ENCODE assay signal across 18 mouse cellular contexts in genomic region chr1:172507001-172507400, GRCm38 (mm10). TPM values are rescaled to one million over a fixed set of nuclear protein-coding genes. Genes with fewer than 3 reads are reported as not detected.
DNase-seq lines count a peak whose midpoint lies in the region; ATAC-seq lines count a peak whose summit lies in the region.
"Had no signal": no experiment of that assay in that cellular context is flagged by ENCODE, and none has a peak within 500 bp of the region (broad histone marks: within the 10 kb centered on the region; RNA-seq: fewer than 3 reads in every experiment).

No protein-coding gene starts in this region.

- 63% methylated on average over 5 of the region's 5 CpGs for WGBS in hindbrain, embryonic 13.5 days

- H3K9me3 ChIP-seq in hindbrain, embryonic 13.5 days = no peaks in the 10 kb centered on the region
- H3K9me3 ChIP-seq: G1E; liver, embryonic 13.5 days; megakaryocyte, embryonic 14.5 days had no signal

- peak; percentile 46 to 49 for DNase-seq in heart, adult 9 months (ENCODE audit: low spot score in 2 of 2)
- DNase-seq in heart, postnatal 36 days = no peak
- DNase-seq in 3134 (ENCODE audit: extremely low read depth, insufficient read length, low spot score) = peak; percentile 29
- DNase-seq in heart, postnatal 14 days = peak; percentile 36 to 51
- DNase-seq in ovary, postnatal 14 days (ENCODE audit: low spot score) = no peak
- DNase-seq in embryo, embryonic 9.5 days (ENCODE audit: extremely low spot score) = no peak
- DNase-seq: adrenal gland, adult 8-10 months; cerebellum, adult 2 months; gastrocnemius, postnatal 25 days; liver, embryonic 13.5 days; right cerebral cortex, postnatal 25 days; thymus, adult 18-20 months had no signal

- peaks cover 8% of the 10 kb centered on the region for H3K27me3 ChIP-seq in hindbrain, embryonic 13.5 days
- H3K27me3 ChIP-seq: liver, embryonic 13.5 days; megakaryocyte, embryonic 14.5 days had no signal

- H3K4me3 ChIP-seq in hindbrain, embryonic 13.5 days = no peak overlapping the region
- H3K4me3 ChIP-seq: liver, embryonic 13.5 days had no signal

- H3K27ac ChIP-seq in hindbrain, embryonic 13.5 days = no peak overlapping the region
- H3K27ac ChIP-seq: hindbrain, postnatal 0 days; liver, embryonic 13.5 days had no signal

- no peak overlapping the region for H3K9ac ChIP-seq in hindbrain, embryonic 13.5 days
- H3K9ac ChIP-seq: liver, embryonic 13.5 days had no signal

- H3K4me1 ChIP-seq in hindbrain, embryonic 13.5 days (replicated peaks) = peaks cover 36% of the 10 kb centered on the region

- intact Hi-C loops in heart, postnatal 36 days (cut with DNase I) = loop anchor here (10.0 kb wide), 1 partner anchor 292 kb away; the partner anchor contains the start of gene Casq1
- intact Hi-C loops in heart, postnatal 14 days (cut with DNase I) = no loop called here

- no peaks in the 10 kb centered on the region for H3K36me3 ChIP-seq in hindbrain, embryonic 13.5 days

- ATAC-seq in common myeloid progenitor, adult 5-6 weeks (replicated peaks; ENCODE audit: low read depth, poor library complexity, severe bottlenecking) = peak; percentile 18
- no peak for ATAC-seq in hindbrain, embryonic 13.5 days (ENCODE audit: low FRiP score)
- ATAC-seq: hindbrain, postnatal 0 days had no signal

- H3K4me2 ChIP-seq in hindbrain, embryonic 13.5 days = no peak overlapping the region
- H3K4me2 ChIP-seq: liver, embryonic 13.5 days had no signal

RNA-seq across cellular contexts. Expression of gene Tagln2, which starts 7.2 kb away (rescaled TPM):
- 10 to 100 TPM; 71.9 to 78.4 TPM for total RNA-seq in heart, postnatal 36 days (2021)
- total RNA-seq in common myeloid progenitor, adult 5-6 weeks (2017) = 212 and 241 TPM in 2 replicates
- 100 to 1,000 TPM; 110 to 117 TPM for total RNA-seq in heart, postnatal 14 days (2021)
- 67.8 and 72.3 TPM in 2 replicates for polyA plus RNA-seq in hindbrain, embryonic 13.5 days (2015; fragmentation: Nextera tagmentation; extraction: Ambion mirVana)

RNA-seq across cellular contexts. Expression of gene Cfap45, which starts 13.6 kb away (rescaled TPM):
- under 1 TPM; 0.14 to 0.92 TPM for total RNA-seq in heart, postnatal 36 days (2021)
- total RNA-seq in common myeloid progenitor, adult 5-6 weeks (2017) = 0.32 and 2.0 TPM in 2 replicates
- total RNA-seq in heart, postnatal 14 days (2021) = 1 to 10 TPM in 1 of 2 experiments, under 1 TPM in 1; 0.63 to 2.0 TPM
- 3.7 and 5.2 TPM in 2 replicates for polyA plus RNA-seq in hindbrain, embryonic 13.5 days (2015; fragmentation: Nextera tagmentation; extraction: Ambion mirVana)
- total RNA-seq: gastrocnemius, postnatal 25 days had no signal
- polyA plus RNA-seq: G1E had no signal

RNA-seq across cellular contexts. Expression of gene Igsf9, which starts 25.4 kb away (rescaled TPM):
- under 1 TPM; 0.75 to 0.76 TPM for total RNA-seq in heart, postnatal 36 days (2021)
- 0.14 and 2.2 TPM in 2 replicates for total RNA-seq in common myeloid progenitor, adult 5-6 weeks (2017)
- under 1 TPM; 0.49 to 0.76 TPM for total RNA-seq in heart, postnatal 14 days (2021)
- 57.4 and 62.6 TPM in 2 replicates for polyA plus RNA-seq in hindbrain, embryonic 13.5 days (2015; fragmentation: Nextera tagmentation; extraction: Ambion mirVana)
- polyA plus RNA-seq: G1E had no signal

RNA-seq across cellular contexts. Expression of gene Slamf9, which starts 31.8 kb away (rescaled TPM):
- 1 to 10 TPM; 1.1 to 1.5 TPM for total RNA-seq in heart, postnatal 36 days (2021)
- total RNA-seq in common myeloid progenitor, adult 5-6 weeks (2017) = not detected in 2 replicates
- 1 to 10 TPM in 1 of 2 experiments, under 1 TPM in 1; 0.98 to 1.1 TPM for total RNA-seq in heart, postnatal 14 days (2021)
- 0.34 TPM in 1 of 2 replicates, not detected in the other for polyA plus RNA-seq in hindbrain, embryonic 13.5 days (2015; fragmentation: Nextera tagmentation; extraction: Ambion mirVana)
- total RNA-seq: G1E; hindbrain, postnatal 0 days; layer of hippocampus, postnatal 25 days had no signal
- polyA plus RNA-seq: G1E had no signal

RNA-seq across cellular contexts. Expression of gene Vsig8, which starts 48.7 kb away (rescaled TPM):
- not detected for total RNA-seq in heart, postnatal 36 days (2021)
- total RNA-seq in common myeloid progenitor, adult 5-6 weeks (2017) = not detected in 2 replicates
- under 1 TPM in 1 of 2 experiments, not detected in 1; 0.15 TPM for total RNA-seq in heart, postnatal 14 days (2021)
- 0.17 and 0.18 TPM in 2 replicates for polyA plus RNA-seq in hindbrain, embryonic 13.5 days (2015; fragmentation: Nextera tagmentation; extraction: Ambion mirVana)
- total RNA-seq: G1E; gastrocnemius, postnatal 25 days had no signal
- polyA plus RNA-seq: G1E; liver, embryonic 13.5 days had no signal

Comparison
In these comparisons a context has a peak if more than half of its experiments do, and no peak if none do; other contexts are left out.
1. DNase-seq: peak in heart, adult 9 months (2 of 2), 3134 (single experiment) and heart, postnatal 14 days (2 of 2); none in heart, postnatal 36 days (0 of 2), ovary, postnatal 14 days (single experiment) and embryo, embryonic 9.5 days (single experiment).